Mouse (Mus musculus) forelimb bud, embryonic 11.5 days (tissue): ENCODE results near the gene Ranbp9.

Experiments
- DNase-seq: peaks from one replicate; pipeline ENCODE4 v3.0.0-alpha.2; 2012; ENCODE audit warnings: low read depth, low spot score

The Ranbp9 gene

DNA sequence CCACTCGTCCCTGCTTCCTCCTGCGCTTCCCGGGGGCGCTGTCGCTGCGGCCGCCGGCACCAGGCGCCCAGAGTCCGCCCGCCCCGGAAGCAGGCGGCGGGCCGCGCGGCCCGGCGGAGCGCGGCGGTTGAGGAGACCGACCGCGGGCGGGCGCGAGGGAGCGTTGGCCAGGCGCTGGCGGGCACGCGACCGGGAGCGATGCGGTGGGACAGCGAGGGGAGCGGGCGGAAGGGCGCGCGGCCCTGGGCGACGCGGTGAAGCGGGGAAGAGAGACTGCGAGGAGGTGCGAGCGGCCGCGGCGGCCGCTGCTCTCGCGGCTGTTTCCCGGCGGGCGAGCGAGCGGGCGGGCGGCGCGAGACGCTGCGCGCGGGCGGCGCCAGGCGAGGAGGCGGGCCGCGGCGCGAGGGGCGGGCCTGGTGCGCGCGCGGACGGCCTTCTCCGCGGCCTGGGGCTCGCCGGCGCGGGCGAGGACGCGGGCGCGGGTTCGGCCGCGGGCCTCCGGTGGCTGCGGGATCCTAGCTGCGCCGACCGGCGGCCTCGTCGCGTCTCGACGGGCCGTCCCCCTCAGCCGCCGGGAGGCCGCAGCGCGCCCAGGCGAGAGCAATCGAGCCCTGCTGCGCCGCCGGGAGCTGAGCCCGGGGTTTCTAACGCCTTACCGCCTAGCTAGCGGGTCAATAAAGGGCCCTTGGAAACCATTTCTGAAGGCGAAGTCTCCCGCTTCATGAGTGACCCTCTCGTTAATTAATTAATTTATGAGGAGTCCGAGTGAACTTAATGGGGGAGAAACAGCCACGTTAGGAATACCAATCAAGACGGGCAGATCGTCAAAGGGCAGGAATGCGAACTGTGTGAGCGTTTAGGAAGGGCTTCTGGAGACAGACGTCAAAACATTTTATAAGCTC lies at the start of gene Ranbp9:
Ranbp9 (minus strand) TSS at position 326 of the 902 bp plus-strand sequence.
- DNase-seq, result peak; percentile 71

DNA sequence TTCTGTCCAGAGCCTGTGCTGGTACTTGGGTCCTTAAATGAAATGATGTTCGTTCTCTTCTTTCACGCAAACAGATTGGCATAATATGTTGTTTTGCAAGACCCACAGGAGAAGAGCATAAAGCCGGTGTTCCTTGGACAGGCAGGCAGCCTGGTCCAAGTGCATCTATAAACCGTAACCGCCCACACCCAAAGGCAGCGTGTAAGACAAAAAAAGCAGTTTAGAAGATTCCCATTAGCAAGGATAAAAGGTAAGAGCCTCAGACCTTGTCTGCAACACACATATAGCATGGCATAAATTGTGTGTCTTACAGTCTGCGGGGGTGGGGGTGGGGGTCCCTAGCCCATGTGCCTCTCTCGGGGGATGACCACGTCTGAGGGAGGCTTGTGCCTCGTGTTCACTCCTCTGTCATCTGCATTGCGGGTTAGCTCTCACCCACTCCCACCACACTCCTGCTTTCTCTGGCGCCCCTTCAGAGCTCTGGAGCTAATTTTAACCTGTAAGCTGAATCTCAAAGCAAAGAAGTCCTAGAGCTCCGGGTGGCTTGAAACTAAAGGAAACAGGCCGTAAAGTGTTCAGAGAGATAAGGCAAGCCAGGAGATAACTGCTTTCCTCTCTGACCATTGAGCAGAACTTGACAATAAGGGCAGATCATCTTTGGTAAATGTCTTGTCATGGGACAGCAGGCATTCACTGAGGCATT lies 49.2 kb upstream of the Ranbp9 start:
- no peak for DNase-seq

GRCm38 (mm10) chr13:43526289-43526688 lies 45.2 kb upstream of the Ranbp9 start:
- no peak for DNase-seq

GRCm38 (mm10) chr13:43525363-43526134 lies 44.5 kb upstream of the Ranbp9 start:
- DNase-seq, result no peak

DNA sequence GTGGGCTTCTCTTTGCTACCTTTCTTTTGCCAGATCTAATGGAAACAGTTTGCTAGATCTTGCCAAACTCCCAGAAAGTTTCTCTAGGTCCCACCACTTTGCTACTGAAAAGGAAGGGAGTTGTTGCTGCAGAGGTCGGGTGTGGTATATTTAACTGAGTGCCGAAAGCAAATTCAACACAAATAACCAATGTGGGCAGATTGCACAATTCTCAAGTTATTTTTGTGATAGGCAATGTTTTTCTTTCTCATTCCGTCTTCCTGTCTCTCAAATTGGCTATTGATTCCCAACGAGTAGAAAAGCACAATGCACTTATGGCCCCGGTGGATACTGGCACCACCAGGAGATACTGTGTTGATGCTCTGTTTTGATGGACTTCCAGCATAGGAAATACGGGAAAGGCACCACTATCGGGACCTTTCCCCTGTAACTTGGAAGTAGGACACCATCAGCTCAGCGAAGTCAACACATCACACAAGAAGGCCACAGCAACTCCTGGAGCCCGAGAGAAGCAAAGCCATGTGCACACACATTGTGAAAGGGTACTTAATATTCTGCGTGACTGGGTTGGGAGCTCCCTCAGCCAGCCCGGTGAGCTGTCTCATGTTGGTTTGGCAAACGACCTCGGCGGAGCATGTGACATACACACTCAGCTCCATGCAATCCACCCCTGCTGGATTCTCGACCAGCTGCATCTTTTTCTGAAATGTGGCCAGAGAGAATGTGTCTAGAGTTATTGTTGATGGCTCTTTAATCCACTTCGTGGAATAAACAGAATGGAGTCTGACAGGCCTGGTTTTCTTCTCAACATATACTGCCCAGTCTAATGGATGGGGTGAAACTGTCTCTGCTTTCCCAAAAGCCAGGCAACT lies 43.6 kb upstream of the Ranbp9 start:
- DNase-seq, result no peak

DNA sequence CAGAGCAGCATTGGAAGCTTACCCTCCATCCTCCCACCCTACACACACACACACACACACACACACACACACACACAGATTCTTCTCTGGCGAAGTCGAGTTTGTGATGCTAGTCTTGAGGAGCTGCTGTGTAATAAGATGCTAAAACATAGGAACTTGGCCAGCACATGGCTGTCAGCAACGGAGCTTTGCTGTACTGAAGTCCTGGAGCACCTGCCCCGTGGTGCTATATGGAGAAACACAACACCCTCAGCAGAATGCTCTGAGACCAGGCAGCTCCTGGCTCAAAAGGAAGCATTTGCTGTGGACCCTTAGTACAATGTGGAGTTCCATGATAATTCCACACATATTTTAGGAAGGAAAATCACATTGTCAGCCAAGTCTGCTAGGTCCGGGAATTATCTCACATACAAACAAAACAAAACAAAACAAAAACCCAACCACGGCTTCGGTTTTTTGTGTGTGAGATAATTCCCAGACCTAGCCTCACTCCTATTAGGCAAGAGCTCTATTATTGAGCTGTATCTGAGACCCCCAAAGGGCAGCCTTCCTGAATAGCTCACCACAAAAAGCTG lies 42.9 kb upstream of the Ranbp9 start:
- DNase-seq, result no peak

GRCm38 (mm10) chr13:43521940-43522339 lies 40.9 kb upstream of the Ranbp9 start:
- DNase-seq, result no peak

- DNase-seq, result no peak
Observed at GRCm38 (mm10) chr13:43519251-43519650, 38.2 kb upstream of the Ranbp9 start.

DNA sequence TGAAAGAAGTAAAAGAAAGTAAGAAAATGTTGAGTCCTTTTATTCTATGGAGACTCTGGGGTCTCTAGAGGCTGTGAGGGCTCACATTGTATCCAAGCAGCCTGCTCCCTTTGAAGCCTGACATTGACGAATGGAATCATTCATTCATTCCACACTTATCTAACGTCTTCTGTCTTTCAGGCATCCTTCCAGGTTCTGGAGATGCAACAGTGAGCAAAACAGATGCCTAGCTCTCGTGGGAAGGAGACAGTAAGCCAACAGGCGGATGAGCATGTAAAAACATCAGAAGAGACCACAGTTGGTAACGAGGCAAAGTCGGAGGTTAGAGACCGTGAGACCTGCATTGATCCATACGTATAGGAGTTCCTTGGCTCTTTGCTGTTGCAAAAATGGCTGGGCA lies 36.3 kb upstream of the Ranbp9 start:
- no peak for DNase-seq

DNA sequence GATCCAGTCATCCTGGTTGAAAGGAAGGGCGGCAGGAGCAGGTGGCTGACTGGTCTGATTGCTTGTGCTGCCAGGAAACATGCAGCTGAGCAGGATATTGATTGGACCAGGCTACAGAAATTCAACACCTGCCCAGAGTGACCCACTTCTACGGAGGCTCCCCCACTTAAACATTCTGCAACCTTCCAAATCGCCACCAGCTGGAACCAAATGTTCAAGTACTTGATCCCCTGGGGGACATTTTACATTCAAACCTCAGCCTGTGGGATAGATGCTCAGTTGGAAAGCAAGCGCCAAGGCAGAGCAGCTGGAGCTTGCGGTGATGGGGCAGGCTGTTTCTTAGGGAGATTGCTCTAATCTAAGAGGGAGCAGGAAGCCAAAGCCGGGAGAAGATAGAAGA lies 35.8 kb upstream of the Ranbp9 start:
- DNase-seq, result no peak

DNA sequence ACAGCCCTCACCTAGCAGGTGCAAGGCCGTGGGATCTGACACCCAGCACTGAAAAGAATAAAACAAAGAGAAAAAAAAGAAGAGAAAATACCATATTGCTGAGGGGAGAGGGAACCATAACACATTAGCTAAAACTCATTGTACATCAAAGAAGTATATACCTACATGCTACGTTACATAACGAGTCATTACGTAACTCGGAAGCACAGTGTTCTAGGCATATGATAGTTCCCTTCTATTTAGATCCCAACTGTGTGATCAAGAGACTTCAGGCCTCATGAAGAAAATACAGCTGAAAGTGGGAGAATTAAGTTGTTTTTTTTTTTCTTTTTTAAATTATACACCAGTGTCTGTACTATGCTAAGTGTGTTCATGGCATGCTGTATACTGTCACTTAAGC lies 35.0 kb upstream of the Ranbp9 start:
- DNase-seq, result no peak

- DNase-seq, result no peak
Observed at GRCm38 (mm10) chr13:43514950-43515358, 33.9 kb upstream of the Ranbp9 start.

- DNase-seq, result no peak
Observed at GRCm38 (mm10) chr13:43512736-43513135, 31.7 kb upstream of the Ranbp9 start.

- DNase-seq, result no peak
Observed at GRCm38 (mm10) chr13:43505798-43506197, 24.7 kb upstream of the Ranbp9 start.

DNA sequence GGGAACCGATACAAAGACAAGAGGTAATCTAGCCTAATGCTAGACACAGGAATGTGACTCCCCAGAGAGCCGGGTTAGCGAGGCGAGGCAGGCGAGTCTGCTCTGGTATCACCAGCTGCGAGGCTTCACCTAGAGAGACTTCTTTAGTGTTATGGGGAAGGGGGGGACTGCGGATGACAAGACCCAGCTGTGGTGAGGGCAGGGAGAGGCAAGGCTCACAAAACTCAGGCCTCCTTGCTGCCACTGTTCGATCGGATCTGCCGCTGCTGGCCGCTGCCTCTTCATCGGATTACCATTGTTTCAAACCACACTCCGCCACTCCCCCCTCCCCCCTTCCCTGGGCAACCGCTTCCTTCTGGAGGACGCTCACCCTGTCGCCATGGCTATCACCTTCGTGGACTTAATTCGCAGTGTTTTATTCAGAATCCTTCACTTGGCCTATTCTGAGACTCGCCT lies 22.3 kb upstream of the Ranbp9 start:
- peak; percentile 46 for DNase-seq

- DNase-seq, result no peak
Observed at GRCm38 (mm10) chr13:43501601-43502000, 20.5 kb upstream of the Ranbp9 start.

GRCm38 (mm10) chr13:43500483-43500850 lies 19.4 kb upstream of the Ranbp9 start:
- no peak for DNase-seq

- DNase-seq, result no peak
Observed at GRCm38 (mm10) chr13:43499731-43500482, 18.8 kb upstream of the Ranbp9 start.

- no peak for DNase-seq
Observed at GRCm38 (mm10) chr13:43498849-43499248, 17.8 kb upstream of the Ranbp9 start.

DNA sequence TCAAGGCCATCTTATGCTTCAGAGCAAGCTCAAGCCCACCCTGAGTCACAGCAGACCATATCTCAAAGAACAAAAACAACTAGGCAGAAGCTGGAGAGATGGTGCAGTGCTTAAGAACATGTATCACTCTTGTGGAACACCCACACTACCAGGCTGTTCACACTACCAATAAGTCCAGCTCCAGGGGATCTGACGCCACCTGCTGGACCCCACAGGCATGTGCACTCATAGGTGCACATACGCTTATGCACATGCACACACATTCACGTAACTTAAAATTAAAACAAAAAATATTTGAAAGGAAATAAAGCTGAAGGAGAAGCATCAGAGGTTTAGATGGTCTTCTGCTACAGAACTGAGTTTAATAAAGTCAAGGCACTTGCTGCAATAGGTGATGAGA lies 16.7 kb upstream of the Ranbp9 start:
- DNase-seq, result no peak
